Mouse (Mus musculus): ENCODE measurements around the gene Itsn1. TPM values are rescaled to one million over a fixed set of nuclear protein-coding genes. Genes with fewer than 3 reads are reported as not detected.

Gene Itsn1
- polyA plus RNA-seq, 1 experiment, result 24.3 TPM

GRCm38 (mm10) chr16:91724247-91724646, 4.8 kb upstream of the Itsn1 start:
- Histone ChIP-seq H3K79me3 (ENCODE audit: low read depth) (peaks cover 9% of the 10 kb centered on the region), H3K4me3 (ENCODE audit: insufficient read depth, poor library complexity, severe bottlenecking) (no peak overlapping the region), H3K27me3 (ENCODE audit: control insufficient read depth, insufficient read depth, insufficient read length) (no peaks in the 10 kb centered on the region), H3K79me2 (ENCODE audit: control insufficient read depth, insufficient read depth) (peaks cover 48% of the 10 kb centered on the region), H3K36me3 (ENCODE audit: control insufficient read depth, insufficient read depth) (no peaks in the 10 kb centered on the region), H3ac (ENCODE audit: control insufficient read depth, insufficient read length, low read depth) (no peak overlapping the region)
- TF ChIP-seq CTCF (IDR thresholded peaks at IDR 0.05; ENCODE audit: control insufficient read depth, insufficient read depth, insufficient read length) (peak; percentile 61), FOSL1 (IDR thresholded peaks at IDR 0.05; ENCODE audit: insufficient read depth, low read length, poor library complexity, severe bottlenecking) (no peak)

DNA sequence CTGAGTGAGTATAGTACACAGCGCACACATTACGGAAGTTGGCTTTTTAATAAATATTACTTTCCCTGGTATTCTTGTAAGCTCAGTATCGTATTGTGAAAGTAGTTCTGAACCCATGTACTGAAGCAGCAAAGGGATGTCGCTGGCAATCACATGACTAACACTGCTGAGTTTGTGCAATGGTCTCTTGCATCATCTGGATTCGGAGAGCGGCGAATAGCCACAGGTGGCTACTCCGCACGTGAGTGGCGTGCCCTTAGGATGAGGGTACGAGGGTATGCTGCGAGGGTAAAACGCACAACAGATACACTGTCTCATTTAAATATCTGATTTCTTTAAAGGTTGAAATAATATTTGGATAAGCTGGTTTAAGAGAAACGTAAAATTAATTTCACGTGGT, 1.6 kb upstream of the Itsn1 start:
- no peak overlapping the region for H3ac ChIP-seq (ENCODE audit: control insufficient read depth, insufficient read length, low read depth)
- peak; percentile 30 for TF ChIP-seq CEBPB (IDR thresholded peaks at IDR 0.05; ENCODE audit: low read depth)
- no peak for TF ChIP-seq CTCF (IDR thresholded peaks at IDR 0.05; ENCODE audit: control insufficient read depth, insufficient read depth, insufficient read length)
- peak overlapping the region; percentile 56 for H3K4me3 ChIP-seq (ENCODE audit: insufficient read depth, poor library complexity, severe bottlenecking)
- peaks cover 27% of the 10 kb centered on the region for H3K79me3 ChIP-seq (ENCODE audit: low read depth)
- H3K36me3 ChIP-seq (ENCODE audit: control insufficient read depth, insufficient read depth), result no peaks in the 10 kb centered on the region
- H3K27me3 ChIP-seq (ENCODE audit: control insufficient read depth, insufficient read depth, insufficient read length), result no peaks in the 10 kb centered on the region
- H3K79me2 ChIP-seq (ENCODE audit: control insufficient read depth, insufficient read depth), result peaks cover 73% of the 10 kb centered on the region

DNA sequence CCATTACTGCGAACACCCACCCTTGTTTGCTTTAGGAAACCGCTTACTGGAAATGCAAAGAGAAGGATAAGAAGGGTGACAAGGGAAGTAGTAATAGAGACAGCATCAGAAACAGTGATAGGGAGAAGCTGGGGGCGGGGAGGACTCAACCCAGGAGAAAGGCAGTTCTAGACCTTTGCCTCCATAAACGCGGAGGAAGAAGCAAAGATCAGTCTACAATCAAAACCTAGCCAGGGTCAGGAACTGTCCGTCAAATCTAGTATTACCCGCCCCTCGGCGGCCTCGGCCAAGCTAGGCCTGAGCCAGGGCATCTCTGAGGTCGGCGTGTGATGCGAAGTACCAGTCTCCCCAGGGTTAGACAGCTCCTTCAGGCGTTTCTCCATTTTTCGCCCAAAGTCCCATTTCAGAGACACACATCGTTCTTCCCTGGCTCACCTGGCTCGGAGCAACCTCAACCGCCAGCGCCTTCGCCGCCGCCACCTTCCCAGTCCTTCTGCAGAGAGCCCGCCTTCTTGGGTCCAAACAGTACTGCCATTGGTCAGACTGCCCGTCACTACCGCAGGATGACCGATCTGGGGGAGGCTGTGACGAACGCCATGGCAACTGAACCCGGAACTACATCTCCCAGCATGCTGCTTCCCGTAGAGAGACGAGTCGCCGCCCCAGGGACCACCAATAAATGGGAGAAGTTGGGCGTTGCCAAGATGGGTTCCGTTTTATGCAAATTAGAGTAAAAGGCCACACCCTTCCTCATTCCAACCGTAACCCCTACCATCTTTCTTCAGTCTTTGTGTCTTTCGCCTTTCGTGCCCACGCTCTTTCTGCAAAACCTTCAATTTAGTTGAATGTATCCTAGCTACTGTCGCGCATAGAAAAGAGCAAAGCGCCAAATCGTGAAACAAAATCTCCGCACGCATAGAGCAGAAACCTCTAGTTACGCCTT, 687 bp upstream of the Itsn1 start, which contains the start of gene Cryzl1:
Gene Cryzl1, minus strand, starts transcription at position 853 of the 943 bp plus-strand sequence.
- H3K4me3 ChIP-seq (ENCODE audit: insufficient read depth, poor library complexity, severe bottlenecking), result peak within 1 kb of the TSS; percentile 56
- peaks cover 82% of the 10 kb centered on the region for H3K79me2 ChIP-seq (ENCODE audit: control insufficient read depth, insufficient read depth)
- H3K27me3 ChIP-seq (ENCODE audit: control insufficient read depth, insufficient read depth, insufficient read length), result no peaks in the 10 kb centered on the region
- TF ChIP-seq CTCF (IDR thresholded peaks at IDR 0.05; ENCODE audit: control insufficient read depth, insufficient read depth, insufficient read length) (no peak), MYOD1 (IDR thresholded peaks at IDR 0.05; ENCODE audit: control insufficient read depth, insufficient read length, low read depth) (no peak), MAX (IDR thresholded peaks at IDR 0.05) (no peak), CEBPB (IDR thresholded peaks at IDR 0.05; ENCODE audit: low read depth) (no peak), MYOG (IDR thresholded peaks at IDR 0.05; ENCODE audit: control insufficient read depth, extremely low read depth, insufficient read length) (no peak), FOSL1 (IDR thresholded peaks at IDR 0.05; ENCODE audit: insufficient read depth, low read length, poor library complexity, severe bottlenecking) (no peak), USF1 (IDR thresholded peaks at IDR 0.05; ENCODE audit: low read depth) (no peak)
- peaks cover 35% of the 10 kb centered on the region for H3K79me3 ChIP-seq (ENCODE audit: low read depth)
- no peaks in the 10 kb centered on the region for H3K36me3 ChIP-seq (ENCODE audit: control insufficient read depth, insufficient read depth)
- peak within 1 kb of the TSS; percentile 75 for H3ac ChIP-seq (ENCODE audit: control insufficient read depth, insufficient read length, low read depth)

GRCm38 (mm10) chr16:91729821-91730441, 850 bp downstream of the Itsn1 start:
- Histone ChIP-seq H3K79me3 (ENCODE audit: low read depth) (peaks cover 45% of the 10 kb centered on the region), H3K27me3 (ENCODE audit: control insufficient read depth, insufficient read depth, insufficient read length) (no peaks in the 10 kb centered on the region), H3ac (ENCODE audit: control insufficient read depth, insufficient read length, low read depth) (peak overlapping the region; percentile 62), H3K79me2 (ENCODE audit: control insufficient read depth, insufficient read depth) (peaks cover 89% of the 10 kb centered on the region), H3K4me3 (ENCODE audit: insufficient read depth, poor library complexity, severe bottlenecking) (peak overlapping the region; percentile 56), H3K36me3 (ENCODE audit: control insufficient read depth, insufficient read depth) (no peaks in the 10 kb centered on the region)
- no peak for TF ChIP-seq USF1 (IDR thresholded peaks at IDR 0.05; ENCODE audit: low read depth)
- TF ChIP-seq MAX (IDR thresholded peaks at IDR 0.05), result no peak
- no peak for TF ChIP-seq FOSL1 (IDR thresholded peaks at IDR 0.05; ENCODE audit: insufficient read depth, low read length, poor library complexity, severe bottlenecking)
- no peak for TF ChIP-seq MYOD1 (IDR thresholded peaks at IDR 0.05; ENCODE audit: control insufficient read depth, insufficient read length, low read depth)
- TF ChIP-seq CEBPB (IDR thresholded peaks at IDR 0.05; ENCODE audit: low read depth), result no peak
- TF ChIP-seq MYOG (IDR thresholded peaks at IDR 0.05; ENCODE audit: control insufficient read depth, extremely low read depth, insufficient read length), result no peak

DNA sequence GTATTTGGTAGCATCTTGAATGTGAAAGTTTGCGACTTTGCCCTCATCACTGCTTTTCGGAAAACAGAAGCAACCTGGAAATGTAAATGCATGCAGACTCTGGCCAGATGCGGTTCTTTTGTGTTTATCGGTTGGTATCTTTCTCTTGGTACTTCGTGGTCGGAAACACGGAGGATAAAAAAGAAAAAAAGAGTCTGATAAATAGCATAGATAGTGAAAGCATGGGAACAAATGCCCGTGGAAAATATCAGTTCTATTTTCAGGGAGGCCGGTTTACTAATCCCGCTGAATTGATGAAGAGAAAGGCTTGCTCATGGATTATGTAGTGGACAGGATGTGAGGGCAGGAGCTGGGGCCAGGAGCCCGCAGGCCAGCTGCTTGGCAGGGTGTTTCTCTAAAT, 1.4 kb downstream of the Itsn1 start:
- Histone ChIP-seq H3K79me2 (ENCODE audit: control insufficient read depth, insufficient read depth) (peaks cover 89% of the 10 kb centered on the region), H3K27me3 (ENCODE audit: control insufficient read depth, insufficient read depth, insufficient read length) (no peaks in the 10 kb centered on the region), H3K36me3 (ENCODE audit: control insufficient read depth, insufficient read depth) (no peaks in the 10 kb centered on the region), H3ac (ENCODE audit: control insufficient read depth, insufficient read length, low read depth) (peak overlapping the region; percentile 55), H3K4me3 (ENCODE audit: insufficient read depth, poor library complexity, severe bottlenecking) (peak overlapping the region; percentile 56), H3K79me3 (ENCODE audit: low read depth) (peaks cover 48% of the 10 kb centered on the region)
- no peak for TF ChIP-seq USF1 (IDR thresholded peaks at IDR 0.05; ENCODE audit: low read depth)
- no peak for TF ChIP-seq FOSL1 (IDR thresholded peaks at IDR 0.05; ENCODE audit: insufficient read depth, low read length, poor library complexity, severe bottlenecking)
- no peak for TF ChIP-seq CEBPB (IDR thresholded peaks at IDR 0.05; ENCODE audit: low read depth)
- TF ChIP-seq MYOG (IDR thresholded peaks at IDR 0.05; ENCODE audit: control insufficient read depth, extremely low read depth, insufficient read length), result no peak
- no peak for TF ChIP-seq MYOD1 (IDR thresholded peaks at IDR 0.05; ENCODE audit: control insufficient read depth, insufficient read length, low read depth)
- TF ChIP-seq CTCF (IDR thresholded peaks at IDR 0.05; ENCODE audit: control insufficient read depth, insufficient read depth, insufficient read length), result no peak
- TF ChIP-seq MAX (IDR thresholded peaks at IDR 0.05), result no peak
